Mouse (Mus musculus): ENCODE measurements at regions not wholly inside any gene's neighbourhood (a gene's known extent, or its start where the extent isn't known, plus 50 kb on each side); places are given as distances from the start of the nearest gene placed in this dataset.

DNA sequence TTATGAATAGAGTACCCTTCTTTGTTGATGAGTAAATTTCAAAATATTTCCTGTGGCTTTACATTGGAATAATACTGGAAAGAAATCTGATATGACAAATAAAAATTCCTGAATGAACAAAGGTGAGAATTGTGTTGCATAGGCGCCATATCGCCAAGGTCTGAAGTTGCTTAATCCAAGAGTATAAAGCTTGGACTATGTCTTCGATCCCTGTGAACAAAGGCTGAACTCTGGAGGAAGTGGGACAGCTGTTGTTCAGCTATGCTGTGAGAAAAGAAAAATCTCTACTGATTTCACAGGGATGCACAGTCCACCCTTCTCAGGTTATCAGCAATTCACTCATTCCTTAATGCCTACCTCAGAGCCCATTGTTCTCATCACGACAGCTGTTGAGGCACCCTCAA, 319.3 kb upstream of the Gm9747 start:
- peak; percentile 75 for DNase-seq (ENCODE audit: low read depth, low spot score)

DNA sequence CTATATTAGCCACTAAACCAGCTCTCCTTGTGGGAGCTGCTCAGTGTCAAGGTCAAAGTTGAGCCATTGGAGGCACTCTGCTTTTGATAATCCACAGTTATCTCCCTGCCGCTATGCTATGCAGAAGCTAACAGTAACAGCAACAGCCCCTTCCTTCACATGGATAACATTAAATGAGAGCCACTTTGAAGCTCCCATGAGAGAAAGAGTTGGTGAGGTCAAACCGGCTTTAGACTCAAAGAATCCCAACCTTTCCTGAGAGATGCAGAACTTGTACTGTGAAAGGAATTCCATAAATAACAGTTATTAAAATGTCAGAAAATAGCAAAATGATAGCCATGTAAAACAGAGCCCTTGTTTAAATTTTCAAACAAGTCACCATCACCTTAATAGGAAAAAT, 316.1 kb upstream of the Gm9747 start:
- no peak for DNase-seq (ENCODE audit: low read depth, low spot score)

DNA sequence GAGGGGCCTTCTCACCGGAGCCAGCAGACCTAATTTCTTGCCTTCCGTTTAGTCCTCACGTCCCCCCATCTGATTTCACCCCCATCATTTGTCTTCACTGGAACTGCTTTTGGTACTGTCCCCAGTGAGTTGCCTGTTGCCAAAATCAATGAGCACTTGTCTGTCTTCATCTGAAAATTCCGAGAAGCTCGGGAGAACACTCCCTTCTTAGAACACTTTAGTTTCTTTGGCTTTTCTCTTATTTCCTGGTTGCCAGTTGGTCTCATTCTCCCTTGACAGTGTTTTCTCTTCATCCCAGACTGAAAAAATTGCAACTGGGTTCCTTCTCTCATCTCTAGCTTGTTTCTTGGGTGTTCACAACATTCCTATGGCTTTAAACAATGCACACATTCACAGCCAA, 305.2 kb upstream of the Gm9747 start:
- no peak for DNase-seq (ENCODE audit: low read depth, low spot score)

DNA sequence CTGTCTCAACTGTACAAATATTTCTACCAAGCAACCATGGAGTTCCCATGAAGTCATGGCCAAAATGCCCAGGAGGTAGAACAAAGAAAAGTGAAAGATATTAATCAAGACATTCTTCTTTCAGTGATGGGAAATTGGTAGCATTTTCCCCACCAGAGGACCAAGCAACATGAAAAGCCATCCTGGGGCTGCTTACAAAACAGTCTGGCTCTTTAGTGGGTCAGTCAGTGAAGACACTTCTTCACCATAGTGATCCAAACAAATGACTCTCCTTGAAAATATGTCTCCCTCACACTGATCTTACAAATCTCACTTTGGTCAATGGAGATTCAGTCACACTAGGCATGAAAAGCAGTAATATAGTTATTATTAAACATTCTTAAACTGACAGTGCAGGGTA, 299.8 kb upstream of the Gm9747 start:
- peak; percentile 5 for DNase-seq (ENCODE audit: low read depth, low spot score)

DNA sequence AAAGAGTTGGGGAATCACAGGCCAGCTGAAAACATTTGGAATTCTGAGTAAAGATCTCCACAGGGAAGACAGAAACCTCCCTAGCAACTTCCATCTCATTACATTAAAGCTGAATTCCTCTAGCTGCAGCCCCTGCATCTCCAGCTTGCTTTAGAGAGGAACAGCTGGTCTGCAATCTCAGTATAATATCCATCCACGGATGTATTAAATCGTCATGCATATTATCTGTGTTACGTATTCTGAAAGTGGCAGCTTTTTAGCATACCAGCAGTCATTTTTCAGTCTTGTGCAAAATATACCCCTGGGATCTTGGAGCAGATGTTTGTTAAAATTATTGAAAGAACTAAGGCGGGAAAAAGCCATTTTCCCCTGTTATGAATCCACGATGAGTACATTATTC, 287.7 kb upstream of the Gm9747 start:
- DNase-seq (ENCODE audit: low read depth, low spot score): no peak

DNA sequence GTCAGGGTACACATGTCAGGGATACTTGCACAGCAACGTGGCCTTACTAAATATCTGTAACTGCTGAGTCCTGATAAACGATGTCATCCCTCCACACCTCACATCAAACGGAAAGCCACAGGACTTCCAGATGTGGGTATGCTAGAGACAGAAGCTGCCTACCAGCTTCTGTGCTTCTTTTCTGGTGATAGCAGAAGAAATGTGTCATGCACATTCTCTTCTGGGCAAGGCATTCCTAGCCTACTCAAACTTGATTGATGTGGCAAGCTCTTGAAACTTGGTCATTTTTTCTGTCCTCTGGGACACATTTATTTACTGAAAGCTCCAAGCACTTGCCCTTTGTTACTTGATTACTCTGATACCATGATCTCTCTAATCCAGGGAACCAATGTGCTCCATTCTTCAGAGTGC, 282.8 kb upstream of the Gm9747 start:
- peak; percentile 93 for DNase-seq (ENCODE audit: low read depth, low spot score)

DNA sequence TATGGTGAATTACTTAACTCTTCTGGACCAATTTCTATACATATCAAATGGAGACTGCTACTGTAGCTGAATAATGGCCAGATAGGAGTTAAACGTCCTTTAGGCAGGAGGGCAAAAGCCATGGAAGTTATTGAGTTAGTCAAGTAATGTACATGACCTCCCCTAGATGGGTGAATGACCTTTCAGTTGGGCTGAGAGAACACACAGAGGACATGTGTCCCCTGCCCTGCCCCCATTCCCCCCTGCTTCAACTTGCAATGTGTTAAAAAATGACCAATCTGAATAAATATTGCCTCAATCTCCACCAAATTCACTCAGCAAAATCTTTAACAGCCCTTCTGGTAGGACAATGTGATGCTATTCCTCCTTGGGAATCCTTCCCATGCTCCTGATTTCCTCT, 282.1 kb upstream of the Gm9747 start:
- DNase-seq (ENCODE audit: low read depth, low spot score): peak; percentile 26

DNA sequence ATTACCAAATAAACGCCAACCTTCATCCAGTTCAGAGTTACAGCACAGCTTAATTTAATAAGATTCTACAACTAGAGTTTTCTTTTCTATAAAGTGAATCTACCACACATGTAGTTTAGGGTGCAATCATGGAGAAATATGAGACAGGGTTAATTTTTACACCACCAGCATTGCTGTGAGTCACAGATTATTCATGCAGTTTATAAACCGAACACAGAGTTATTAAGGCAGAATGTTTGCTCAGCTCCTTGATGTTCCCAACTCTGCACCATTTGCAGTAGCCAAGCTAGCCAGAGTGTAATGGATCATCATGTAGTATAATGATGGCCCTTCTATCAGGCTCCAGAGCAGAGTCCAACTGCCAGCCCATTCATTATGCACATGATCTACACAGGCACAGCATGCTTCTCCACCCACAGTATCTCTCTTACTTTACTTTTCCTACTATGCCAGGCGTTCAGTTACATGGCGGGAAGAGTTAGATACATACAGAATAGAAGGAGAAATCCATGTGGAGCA, 281.4 kb upstream of the Gm9747 start:
- DNase-seq (ENCODE audit: low read depth, low spot score): peak; percentile 49

DNA sequence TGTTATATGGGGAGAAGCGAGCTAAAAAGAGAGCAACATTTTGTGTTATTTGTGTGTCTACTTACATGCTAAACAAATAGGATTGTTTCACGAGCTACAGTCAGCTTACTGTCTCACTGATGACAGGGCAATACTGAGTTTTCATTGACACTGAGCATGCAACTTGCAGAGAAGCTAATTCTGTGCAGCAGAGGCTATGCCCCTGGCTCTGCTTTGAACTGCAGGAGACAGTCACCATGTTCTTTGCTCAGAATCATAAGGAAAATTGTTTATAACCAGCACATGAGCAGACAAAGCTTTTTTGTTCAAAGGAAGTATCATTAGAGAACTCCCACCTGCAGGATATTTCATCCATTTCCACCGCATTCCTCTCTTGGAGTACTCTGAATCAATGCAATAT, 280.8 kb upstream of the Gm9747 start:
- DNase-seq (ENCODE audit: low read depth, low spot score): no peak

DNA sequence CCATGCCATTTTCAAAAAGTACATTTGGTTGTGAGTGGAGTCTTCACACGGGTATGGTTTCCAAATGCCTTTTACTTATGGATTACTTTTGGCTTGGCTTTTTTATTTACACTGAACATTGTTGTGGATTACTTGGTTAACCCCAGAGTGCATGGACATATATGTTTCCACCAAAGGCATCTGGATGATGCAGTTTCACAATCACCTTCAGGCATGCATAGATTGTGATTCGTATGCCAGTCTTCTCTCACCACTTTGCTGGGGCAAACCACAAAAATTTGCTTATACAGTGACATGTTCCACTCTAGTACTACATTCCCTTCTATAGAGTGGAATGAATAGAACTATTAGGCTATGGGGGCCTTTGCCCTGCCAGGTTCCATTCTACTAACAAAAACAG, 278.4 kb upstream of the Gm9747 start:
- peak; percentile 80 for DNase-seq (ENCODE audit: low read depth, low spot score)

DNA sequence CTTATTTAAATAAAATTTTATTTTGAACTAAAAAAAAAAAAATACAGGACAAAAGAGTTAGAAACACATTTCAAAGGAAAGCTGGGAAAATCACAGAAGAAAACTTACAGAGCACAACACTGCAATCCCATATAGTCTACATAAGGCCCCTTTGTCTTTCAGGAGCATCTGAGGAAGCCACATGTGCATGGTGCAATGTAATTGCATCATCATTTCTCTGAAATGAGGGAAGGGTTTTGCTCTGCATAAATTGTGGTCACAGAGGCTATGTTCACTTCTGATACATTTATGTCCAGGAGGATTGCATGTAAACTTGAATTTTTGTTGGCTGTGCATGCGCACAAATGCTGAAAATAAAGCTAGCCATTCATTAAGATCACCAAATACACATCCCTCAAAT, 265.9 kb upstream of the Gm9747 start:
- DNase-seq (ENCODE audit: low read depth, low spot score): peak; percentile 25

DNA sequence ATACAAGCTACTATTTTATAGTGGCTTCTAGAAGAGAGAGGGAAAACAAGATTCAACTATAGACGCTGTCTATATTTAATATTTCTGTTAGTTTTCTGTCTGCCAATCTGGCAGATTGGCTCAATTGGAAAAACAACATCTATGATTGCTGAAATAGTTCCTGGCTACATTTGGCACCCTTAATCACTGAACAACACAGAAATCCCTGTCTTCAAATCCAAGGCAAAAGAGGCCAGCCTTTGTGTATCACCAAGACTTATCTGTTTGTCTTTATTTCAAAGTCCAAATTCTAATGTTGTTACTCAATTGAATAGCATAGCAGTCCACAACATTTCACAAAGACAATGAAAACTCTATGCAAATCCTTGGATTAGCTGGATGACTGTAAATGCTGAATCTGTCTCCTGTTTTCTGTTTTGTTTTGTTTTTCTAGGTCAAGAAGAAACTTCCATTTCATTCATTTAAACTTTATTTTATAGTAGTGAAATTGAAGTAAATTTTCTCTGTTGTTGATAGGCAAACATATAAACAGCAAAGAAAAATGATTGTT, 265.1 kb upstream of the Gm9747 start:
- no peak for DNase-seq (ENCODE audit: low read depth, low spot score)

DNA sequence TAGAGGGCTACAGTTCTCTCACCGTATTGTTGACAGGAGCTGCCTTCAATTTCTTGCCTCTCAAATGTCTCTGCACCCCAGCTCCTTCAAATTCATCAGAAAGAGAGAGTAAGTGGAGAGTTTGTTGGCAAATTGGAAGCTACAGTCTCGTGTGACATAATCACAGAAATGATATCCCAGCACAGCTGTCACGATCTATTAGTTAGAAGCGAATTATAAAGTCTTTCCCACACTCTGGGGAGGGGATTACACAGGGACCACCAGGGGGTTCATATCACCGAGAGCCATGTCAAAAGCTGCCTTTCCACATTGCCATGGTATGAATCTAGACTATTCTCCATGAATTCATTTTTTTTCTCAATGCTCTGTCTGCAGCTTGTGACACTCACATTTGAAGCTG, 260.3 kb upstream of the Gm9747 start:
- no peak for DNase-seq (ENCODE audit: low read depth, low spot score)

DNA sequence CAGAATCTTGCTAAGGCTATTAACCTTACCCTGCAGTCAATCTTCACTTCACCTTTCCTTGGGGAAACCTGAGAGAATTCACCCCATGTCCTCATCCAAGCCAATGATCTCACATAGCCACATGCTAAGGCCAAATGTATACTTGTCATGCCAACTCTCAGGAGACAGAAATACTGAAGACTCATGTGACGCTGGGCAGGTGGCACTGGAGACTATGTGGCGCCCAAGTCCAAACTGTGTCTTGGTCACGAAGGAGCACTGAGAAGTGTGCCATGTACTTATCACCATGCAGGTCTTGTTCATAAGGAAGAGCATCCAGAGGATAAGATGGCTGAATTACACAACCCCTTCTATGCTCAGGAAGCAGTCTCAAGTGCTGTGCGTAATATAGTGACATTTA, 259.4 kb upstream of the Gm9747 start:
- DNase-seq (ENCODE audit: low read depth, low spot score): no peak

DNA sequence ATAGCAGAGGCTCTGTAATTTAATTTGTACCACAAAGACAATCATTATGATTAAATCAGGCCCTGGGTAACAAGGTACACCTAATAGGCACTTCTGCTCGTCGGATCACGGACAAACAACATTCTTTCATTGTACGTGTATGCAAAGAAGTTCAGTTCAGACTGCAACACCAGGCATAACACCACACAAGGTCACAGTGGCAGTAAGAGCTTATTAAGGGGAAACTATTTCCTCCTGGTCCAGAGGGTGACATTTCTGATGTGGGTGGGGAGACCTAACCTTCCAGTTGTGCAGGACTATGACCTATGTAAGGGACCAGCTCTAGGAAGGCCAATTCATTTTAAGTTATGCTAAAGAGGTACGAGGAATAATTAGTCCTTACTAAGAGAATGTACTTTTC, 225.0 kb upstream of the Gm9747 start:
- DNase-seq (ENCODE audit: low read depth, low spot score): no peak

DNA sequence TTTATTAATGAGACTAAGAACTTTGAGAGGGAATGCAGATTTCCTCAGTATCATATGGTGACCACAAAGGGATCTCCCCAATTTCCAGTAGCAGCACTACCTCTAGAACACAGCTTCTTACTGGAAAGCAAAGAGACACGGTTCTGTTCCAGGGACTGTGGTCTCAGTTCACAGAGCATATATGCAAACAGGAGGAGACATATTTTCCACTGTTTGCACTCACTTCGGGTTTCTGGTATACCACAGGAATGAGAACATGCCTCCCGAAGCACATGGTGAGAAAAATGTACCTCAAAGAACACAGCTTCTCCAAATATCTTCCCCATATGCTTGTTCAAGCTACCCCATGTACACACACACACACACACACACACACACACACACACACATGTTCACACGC, 224.1 kb upstream of the Gm9747 start:
- DNase-seq (ENCODE audit: low read depth, low spot score): peak; percentile 46

DNA sequence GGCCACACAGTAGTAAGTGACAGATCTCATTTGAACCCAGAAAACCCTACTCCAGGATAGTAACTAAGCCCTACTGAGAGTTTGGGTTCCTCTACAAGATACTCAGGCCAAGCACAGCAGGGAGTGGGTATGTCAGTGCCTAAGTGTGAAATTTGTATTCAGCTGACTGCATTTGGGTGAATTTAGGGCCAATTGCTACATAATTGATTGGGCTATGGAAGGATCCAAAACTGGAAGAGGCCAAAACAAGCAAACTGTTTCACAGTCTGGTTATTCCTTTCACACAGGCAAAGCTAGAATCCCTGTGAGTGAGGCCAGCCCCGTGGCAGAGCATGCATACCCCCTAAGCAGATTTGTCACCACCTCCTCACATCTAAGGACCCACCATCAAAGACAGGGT, 221.9 kb upstream of the Gm9747 start:
- DNase-seq (ENCODE audit: low read depth, low spot score): no peak

DNA sequence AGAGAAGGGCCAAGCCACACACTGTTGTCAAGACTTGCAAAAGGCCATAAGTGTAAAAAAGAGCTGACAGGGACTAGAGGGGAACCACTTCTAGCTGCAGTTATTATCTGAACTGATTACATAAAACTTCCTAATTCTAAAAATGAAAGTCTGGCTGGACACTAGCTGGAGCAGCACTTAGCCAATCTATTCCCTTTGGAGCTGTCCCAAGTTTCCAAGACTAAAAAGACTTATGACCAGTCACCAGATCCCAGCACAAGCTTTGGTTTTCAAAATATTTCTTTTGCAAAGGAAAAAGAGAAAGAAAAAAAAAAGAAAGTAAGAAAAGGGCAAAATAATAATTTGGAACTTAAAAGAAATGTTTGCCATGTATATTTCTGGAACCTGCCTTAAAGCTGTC, 217.6 kb upstream of the Gm9747 start:
- no peak for DNase-seq (ENCODE audit: low read depth, low spot score)

DNA sequence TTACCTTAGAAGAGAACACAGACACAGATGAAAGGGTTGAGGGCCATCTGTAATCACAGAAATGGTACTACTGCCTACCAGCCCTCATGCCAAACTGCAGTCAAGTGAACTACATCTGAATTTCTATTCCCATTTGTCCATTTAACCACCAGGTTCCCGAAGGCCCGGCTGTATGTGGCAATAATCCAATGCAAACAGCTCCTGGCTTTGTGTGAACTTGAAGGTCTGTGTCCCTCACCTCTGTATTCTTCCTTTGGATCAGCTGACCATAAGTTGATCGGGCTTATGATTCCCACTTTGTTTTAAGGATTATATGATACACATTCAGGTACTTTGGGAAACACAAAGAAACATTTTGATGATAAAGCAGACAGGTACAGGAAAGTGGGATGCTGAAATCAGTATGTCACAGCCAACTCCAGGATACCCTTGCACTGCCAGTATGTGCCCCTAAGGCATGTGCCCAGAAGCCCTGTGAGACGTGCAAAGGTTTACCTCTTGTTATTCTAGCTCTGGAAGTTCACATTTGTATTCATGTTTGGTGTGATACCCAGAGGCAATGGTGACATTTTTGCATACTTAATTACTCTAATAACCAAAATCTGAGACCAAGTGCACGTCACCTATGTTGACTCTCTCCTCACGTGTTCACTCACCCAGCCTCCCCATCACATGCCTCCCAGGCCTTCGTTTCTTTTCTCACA, 214.1 kb upstream of the Gm9747 start:
- DNase-seq (ENCODE audit: low read depth, low spot score): no peak

DNA sequence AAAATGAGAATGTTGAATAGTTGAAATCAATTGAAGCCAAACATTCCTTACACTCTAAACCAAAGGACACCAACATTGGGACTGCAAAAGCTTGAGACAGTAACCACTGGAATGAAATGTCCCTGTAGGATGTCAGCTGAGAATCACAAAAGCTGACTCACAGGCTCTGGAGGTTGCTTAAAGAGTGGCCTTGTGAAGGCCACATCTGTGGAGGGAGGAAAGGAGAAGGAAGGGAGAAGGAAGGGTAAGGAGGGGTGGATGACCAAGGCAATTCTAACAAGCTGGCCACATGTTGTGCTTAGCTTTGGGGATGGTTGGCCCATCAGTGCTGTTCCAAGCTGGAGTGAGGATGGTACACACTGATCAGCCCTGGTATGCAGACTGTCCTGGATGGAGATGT, 205.2 kb upstream of the Gm9747 start:
- peak; percentile 52 for DNase-seq (ENCODE audit: low read depth, low spot score)

DNA sequence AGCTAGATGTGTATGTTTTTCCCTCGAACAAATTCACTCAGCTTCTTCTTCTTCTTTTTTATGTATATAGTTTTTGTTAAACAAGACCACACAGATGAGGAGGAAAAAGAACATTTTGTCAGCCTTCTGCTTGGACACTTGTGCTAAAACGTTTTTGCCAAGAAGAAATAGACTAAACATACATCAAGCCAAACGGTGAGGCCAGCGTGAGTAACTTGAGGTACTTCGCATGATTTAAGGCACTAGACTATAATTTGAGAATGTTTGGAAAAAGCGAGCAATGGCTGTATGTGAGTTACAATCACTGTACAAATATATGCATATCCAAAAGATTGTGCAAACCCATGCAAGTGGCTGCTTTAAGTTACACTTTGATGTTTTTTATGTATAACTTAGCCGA, 201.8 kb upstream of the Gm9747 start:
- DNase-seq (ENCODE audit: low read depth, low spot score): no peak

DNA sequence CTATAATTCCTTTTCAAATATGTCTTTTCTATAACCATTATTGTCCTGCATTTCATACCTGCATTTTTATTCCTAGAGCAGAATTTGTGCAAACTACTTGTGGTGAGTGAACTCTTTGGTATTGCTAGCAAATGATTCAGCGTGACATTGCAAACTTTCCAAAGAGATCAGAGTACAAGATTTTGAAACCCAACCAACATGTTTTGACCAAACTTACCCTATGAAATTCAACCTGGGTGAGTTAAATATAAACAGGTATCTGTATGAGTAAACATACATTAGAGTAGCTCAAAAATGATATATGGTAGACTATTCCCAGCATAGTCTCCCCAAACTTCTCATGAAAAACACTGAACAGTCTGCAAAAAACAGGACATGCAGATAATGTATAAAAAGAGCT, 200.5 kb upstream of the Gm9747 start:
- DNase-seq (ENCODE audit: low read depth, low spot score): no peak

DNA sequence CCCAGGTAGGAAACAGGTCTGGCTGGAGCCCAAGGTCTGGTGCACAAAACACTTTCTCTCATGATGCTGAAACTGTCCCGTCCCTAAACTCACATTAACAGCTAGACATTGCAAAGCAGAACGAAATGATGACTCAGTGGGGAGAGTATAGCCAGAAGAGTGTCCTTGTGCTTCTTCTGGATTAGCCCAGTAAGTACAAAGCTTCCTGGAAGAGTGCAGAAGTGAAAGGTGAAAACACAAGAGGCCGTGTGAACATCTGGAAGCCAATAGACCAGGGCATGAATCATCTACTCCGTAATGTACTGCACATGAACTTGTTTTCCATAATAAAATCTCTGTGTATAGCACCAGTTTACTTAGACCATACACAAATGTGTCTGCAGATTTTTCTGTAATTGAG, 194.7 kb upstream of the Gm9747 start:
- DNase-seq (ENCODE audit: low read depth, low spot score): peak; percentile 58

DNA sequence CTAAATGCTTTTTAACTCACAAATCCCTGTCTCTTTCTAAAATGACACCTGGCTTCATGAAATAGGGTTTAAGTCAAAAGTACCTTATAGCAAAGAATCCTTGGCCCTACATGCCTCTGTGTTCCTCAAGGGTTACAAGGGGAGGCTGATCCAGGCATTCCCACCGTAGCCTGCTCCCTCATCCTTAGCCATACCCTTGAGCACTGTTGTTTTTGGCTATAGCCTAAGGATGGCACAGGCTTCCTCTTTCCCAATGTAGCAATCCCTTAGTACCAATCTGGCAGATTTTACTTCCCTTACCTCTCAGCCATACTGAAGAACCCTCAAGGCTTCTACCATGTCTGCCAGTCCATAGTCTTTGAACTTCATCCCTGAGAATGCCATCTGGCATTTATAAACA, 194.2 kb upstream of the Gm9747 start:
- no peak for DNase-seq (ENCODE audit: low read depth, low spot score)
